Mouse (Mus musculus) naive thymus-derived CD4-positive, alpha-beta T cell, adult 2 months (primary cell): ENCODE results near the gene Eif3l.

Source experiments
- DNase-seq: peaks from one replicate; pipeline ENCODE4 v3.0.0-alpha.2; 2011; ENCODE audit warnings: low read depth

Gene Eif3l

DNA sequence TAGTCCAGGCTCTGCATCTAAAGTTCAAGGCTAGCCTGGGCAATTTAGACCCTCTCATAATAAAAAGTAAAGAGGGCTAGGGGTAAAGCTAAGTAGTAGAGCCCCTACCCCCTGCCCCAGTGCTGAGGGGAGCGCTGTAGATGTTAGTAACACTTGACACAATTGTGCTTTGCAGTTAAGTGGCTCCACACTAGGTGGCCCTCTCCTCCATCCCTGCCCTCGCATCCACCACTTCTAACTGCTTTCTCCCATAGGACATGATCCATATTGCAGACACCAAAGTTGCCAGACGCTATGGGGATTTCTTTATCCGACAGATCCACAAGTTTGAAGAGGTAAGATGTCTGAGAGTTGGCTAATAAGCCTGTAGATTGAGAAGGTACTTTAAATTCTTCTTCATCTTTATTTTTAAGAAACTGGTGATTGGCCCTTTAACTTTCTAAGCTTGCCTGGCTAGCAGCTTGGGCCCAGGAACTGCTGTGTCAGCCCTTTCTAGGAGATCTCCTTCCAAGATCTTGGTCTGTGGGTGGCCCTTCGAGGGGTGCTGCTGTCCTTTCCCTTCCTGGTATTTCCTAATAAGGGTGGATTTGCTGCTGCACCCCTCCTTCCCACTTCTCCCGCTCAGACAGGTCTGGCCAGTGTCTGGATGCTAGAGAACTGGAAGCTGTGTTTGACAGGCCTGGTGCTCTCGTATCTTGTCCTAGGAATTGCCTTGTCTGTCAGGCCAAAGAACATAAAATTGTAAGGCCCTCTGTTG is 18.3 kb downstream of the Eif3l start:
- no peak for DNase-seq

DNA sequence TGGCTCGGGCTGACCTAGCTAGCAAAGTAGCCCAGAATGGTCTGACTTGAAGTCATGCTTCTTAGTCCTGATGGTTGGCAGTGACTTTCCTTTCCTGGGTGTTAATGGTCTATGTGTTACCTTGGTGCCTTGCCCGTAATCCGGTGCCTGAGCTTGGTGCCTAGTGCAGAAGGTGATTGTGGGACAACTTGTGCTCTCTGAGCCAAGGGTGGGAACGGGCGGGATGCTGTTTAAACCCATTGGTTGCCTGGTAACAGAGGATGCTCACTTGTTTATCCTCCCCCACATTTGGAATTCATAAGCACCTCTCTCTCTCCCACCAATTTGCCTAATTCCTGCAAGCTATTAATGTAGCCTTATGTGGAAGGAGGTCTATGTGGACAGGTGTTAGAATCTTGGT is 20.5 kb downstream of the Eif3l start:
- no peak for DNase-seq

DNA sequence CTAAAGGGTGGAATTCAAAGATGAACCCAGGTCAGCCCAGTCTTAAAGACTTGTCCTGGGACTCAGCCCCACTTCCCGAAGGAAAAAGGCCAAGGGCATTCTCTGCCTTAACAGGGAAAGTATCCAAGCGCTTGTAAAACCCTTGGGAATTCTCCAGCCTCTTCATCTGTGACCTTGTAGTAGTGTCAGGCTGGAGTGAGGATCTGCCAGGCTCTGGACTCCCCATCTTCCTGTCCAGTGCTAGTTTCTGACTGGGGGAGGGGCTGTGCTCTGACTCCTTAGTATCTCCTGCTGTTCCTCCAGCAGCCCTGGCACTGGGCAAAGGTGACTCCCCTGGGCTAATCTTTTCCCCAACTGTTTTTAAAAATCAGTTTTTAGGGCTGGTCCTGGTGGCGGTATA is 21.6 kb downstream of the Eif3l start:
- no peak for DNase-seq

DNA sequence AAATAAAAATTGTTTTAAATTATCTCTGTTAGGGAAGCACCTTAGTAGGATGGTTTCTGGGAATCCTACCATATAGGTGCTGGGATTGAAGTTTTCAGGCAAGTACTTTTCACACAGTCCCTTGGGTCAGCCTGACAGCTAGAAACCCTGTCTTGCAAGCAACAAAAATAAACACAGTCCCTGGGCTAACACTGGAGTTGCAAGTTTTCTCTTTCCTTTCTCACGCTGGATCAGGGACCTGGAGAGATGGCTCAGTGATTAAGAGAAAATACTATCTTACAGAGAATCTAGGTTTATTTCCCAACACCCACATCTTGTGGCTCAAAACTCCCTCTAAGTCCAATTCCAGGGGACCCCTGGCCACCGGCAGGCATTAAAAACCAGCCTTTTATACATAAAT is 22.2 kb downstream of the Eif3l start:
- DNase-seq = no peak

DNA sequence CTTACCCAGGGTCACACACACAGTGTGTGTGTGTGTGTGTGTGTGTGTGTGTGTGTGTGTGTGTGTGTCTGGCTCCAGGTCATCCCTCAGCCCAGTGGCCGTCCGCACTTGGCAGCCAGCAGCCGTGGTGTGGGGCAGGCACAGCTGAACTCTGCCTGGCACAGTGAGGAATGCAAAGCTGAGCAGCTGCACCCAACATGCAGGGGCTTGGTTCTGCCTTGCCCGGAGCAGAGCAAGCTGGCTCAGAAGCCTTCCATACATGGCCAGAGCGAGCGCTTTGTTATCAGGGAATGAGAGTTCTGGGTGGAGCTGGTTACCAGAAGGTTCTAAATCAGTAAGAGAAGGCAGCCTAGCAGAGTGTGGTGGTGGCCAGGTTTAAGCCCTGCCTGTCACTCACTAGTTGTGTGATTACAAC is 22.6 kb downstream of the Eif3l start:
- no peak for DNase-seq

DNA sequence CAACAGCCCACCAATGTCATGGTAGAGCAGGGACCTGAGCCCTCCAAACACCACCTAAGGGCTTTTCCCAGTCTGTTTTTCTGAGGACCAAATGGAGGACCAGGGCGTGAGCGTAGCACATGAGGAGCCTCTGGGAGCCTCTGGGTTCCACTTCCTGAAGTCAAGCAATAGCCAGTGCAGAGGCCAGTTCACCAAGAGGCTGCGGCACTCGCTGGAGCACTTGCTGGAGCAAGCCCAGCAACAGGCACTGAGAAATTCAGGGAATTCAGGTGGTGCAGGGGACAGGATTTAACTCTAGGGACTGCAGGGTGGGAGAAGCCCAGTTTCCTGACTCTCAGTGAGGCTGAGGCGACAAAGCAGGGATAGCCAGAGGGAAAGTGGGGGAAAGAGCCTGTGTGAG is 23.2 kb downstream of the Eif3l start:
- no peak for DNase-seq

DNA sequence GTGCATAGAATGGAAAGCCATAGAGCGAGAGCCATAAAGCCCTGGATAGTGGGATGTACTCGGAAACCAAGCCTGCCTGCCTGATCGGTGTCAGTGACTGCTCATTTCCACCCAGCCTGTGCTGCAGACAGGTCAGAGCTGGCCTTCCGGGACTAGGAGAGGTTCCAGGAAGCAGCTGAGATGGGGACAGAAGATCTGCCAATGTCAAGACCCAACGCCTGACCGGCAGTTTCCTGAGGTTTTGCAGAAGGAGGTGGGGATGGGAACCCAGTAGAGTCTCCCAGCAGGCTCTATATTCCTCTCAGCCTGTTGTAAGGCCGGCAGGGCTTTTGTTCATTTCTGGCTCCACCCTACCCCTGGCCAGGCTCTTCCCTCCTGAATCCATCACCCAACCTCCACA is 23.9 kb downstream of the Eif3l start:
- no peak for DNase-seq

DNA sequence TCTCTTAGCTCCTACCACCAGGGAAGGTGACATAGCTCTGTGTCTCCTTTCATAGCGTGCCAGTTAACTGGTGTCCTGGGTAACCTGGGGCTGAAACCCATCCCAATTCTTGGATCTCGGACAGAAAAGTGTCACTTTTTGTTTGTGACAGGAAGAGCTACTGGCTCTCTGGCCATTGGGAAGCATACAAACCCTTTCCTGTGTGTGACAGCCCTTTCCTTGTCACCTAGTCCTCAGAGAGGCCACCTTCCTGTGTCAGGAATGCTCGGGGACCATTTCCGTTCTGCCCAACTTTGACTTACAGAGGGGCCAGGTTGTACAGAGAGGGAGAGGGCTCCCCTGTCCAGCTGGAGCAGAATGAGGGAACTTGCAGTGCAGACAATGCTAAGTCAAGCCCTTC is 24.5 kb downstream of the Eif3l start:
- DNase-seq = no peak

DNA sequence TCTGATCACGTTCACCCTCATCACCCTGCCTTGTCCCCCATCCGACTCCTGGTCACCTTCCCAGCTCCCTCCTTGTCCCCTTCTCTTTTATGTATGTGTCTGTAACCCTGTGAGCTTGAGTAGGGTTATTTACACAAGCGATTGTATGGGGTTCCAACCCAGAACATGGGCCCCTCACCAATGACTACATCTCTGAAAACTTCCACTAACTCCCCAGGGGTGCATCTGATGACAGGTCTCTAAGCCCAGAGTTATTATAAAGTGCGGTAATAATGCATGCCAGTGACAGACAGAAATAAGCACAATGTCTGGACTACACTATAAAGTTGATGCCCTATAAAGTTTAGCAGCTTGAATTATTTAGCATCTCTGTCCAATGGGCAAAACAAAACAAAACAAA is 25.4 kb downstream of the Eif3l start:
- DNase-seq = no peak

DNA sequence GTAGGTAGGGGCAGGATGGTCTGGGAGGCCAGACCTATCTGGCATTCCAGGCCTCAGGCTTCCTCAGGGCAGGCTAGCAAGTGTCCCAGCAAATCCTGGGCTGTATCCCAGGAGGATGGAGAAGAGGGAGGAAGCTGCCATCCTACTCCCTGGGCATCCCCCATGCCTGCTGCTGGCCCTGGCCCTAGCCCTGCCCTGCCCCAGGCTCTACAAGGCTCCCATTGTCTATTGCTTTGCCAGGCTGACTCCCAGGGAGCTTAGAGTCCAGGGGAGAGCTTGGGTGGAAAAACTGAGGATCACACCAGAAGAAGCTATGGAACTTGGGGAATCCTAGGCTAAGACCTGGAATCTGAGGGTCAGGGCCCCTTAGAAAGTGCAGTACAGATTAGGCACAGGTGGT is 26.6 kb downstream of the Eif3l start:
- DNase-seq = no peak

DNA sequence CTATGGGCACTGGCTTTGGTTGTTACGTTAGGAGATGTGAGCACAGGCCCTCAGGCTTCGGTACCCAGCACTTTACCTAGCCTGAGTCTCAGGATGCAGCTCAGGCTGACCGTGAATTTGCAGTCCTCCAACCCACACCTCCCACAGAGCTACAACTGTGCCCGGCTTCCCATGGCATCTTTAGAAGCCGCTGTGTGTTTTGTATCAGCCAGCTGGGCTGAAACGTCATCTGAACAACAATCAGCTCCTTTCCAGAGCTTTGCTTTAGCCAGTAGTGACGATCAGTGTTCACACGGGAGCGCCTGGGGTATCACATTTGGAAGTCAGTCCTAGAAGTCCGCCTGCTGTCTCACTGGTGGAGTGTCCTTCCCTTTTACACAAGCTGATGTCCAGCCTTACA is 28.3 kb downstream of the Eif3l start:
- no peak for DNase-seq

DNA sequence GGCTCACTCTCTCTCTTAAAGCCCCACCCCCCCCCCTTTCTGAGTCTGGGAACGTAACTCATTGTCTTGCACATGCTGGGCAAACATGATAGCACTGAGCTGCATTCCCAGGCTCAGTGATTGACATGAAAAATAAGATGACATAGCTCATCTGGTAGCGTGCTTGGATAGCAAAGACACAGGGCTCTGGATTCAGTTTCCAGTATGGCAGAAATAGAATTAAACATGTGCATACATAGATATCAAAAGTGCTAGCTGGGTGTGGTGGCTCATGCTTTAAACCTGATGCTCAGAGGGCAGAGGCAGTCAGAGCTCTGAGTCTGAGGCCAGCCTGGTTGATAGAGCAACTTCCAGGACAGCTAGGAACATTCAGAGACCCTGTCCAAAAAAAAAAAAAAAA is 30.8 kb downstream of the Eif3l start:
- DNase-seq = no peak

DNA sequence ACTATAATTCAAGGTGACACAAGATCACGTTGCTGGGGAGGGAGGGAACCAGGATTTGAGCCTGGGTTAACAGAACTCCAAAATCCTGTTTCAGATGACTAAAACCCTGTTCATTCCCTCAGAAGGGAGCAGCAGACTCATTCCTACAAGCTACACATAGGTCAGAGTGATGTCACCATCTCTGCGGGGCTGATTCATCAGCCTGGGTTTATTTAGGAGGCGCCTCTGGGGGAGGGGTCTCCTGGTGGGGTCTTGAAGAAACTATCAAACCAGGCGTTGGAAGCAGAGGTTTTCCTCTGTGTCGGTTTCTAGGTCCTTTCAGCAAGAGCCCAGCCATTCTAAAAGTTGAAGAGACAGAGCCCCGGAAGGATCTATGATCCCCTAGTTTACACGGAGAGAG is 33.0 kb downstream of the Eif3l start:
- no peak for DNase-seq

DNA sequence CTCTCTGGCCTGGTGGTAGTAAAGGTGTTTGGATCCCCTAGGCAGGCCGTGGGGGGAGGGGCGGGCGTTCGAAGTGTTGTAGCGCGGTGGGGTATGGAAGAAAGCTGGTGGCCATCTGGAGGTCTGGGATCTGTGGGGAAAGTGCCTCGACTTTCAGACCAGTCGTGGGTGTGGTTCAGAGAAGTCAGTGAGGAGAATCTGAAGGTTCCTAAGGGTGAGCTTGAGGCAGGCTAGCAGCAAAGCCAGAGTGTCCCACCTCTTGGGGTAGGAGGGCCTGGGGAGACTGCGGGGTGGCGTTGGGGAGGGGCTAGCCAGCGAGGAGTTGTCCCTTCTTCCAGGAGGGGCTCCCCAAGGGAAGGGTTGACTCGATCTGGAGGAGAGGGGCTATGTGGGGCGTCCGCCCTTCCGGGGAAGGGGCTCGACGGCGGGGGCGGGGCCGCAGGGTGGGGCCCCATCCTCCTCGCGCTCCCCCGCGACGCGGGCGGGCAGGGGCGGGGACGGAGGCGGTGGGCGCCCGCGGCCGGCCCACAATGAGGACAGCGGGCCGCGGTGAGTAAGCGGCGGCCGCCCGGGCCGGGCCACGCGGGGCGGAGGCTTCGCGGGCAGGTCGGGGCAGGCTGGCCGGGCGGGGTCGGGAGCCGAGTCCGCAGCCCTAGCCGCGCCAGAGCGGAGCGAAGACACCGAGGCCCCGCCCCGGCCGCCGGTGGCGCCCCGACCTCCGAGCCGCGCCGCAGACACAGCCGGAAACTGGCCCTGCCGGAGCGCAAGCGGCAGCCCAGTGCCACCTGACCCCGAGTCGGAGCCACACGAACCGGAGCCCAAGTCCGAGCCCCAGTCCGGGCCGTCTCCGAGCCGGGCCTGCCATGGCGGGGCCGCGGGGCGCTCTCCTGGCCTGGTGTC is 33.7 kb downstream of the Eif3l start, which contains the start of gene Micall1:
Micall1 (plus strand) TSS at position 478 of the 900 bp plus-strand sequence.
- DNase-seq = peak; percentile 73

DNA sequence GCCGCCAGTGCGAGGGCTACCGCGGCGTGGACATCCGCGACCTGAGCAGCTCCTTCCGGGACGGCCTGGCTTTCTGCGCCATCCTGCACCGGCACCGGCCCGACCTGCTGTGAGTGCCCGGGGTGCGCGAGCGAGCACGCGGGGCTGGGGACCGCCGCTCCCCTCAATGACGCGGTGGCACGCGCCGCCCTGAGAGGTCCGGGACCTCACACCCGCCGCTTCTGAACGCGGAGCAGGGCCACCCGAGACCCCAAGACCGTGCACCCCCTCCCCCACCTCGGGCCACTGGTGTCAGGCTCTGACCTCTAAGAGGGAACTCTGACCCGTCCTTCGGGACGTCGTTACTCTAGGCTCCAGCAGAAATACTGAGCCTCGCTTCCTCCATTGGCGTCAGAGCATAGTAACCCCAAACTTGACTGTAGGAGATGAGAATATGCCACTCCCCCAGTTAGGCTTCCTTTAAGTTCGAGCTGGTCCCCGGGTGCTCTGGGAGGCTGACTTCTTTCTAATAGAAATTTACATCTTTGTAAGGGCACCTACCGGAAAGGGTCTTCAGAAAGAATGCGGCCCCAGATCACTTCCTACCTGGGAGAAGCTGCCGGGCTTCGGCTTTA is 34.4 kb downstream of the Eif3l start:
- peak; percentile 67 for DNase-seq

DNA sequence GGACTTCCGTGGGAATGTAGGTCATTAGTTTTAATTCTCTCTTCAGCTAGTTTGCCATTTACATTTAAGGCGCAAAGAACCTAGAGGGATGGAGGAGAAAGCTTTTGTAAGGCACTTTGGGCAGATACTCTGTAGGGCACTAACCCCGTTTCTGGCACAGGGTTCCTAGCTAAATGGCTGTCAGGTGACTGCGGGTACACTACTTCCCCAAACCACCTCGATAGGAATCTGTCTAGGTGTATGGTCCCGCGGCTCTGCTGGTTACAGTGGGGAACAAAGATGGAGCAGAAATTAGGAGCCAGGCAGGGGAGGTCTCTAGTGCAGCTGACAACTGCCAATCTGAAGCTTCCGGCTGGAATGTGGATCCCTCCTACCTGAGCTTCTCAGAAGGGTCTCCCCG is 35.1 kb downstream of the Eif3l start:
- no peak for DNase-seq

DNA sequence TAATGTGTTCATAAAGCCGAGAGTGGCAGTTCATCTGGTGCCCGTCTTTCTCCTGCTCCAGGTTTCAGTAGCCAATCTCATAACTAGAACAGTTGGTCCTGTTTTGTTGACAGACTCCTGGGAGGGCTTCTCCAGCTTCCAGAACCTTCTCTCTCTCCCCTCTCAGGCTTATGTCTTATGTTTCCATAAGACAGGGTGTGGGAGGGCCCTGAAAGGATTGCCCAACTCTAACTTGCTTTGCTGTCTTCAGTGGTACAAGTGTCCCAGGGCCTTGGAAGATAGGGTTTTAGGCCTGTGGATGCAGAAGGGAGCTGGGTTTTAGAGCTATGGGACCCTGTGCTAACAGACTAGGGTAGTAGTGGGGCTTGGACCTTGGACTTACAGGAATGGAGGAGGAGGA is 35.5 kb downstream of the Eif3l start:
- no peak for DNase-seq

DNA sequence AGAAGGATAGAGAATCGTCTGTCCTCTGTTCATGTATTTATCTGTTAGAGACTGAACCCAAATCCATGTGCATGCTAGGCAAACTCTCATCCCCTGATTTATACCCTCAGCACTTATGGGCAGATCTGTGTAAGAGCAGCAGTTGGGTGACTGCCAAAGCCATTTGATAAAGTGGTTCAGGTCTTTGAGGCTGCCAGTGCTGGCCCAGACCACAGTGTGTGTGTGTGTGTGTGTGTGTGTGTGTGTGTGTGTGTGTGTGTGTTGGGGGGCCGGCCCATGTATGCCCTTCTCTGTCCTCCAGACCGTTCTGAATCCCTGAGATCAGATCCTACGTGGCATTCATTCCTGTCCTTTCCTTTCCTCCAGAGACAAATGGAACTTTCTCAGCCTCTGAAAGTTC is 36.8 kb downstream of the Eif3l start:
- no peak for DNase-seq

DNA sequence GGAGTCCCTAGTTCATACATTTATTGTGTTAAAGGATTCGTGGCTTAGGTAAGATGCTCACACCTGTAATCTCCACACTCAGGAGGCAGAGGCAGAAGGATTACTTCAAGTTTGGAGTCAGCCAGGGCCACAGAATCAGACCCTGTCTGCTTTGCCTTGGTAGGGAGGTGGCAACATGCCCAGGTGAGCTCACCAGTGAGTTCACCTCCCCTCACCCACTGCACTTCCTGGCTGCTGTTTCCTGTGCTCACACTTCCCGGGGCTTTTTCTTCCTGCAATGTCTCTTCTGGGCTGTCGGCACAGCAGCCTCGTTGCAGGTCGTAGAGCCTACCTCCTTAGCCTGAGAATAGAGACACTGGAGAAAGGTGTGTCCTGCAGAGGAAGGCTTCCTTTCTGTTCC is 40.3 kb downstream of the Eif3l start:
- DNase-seq = peak; percentile 69

DNA sequence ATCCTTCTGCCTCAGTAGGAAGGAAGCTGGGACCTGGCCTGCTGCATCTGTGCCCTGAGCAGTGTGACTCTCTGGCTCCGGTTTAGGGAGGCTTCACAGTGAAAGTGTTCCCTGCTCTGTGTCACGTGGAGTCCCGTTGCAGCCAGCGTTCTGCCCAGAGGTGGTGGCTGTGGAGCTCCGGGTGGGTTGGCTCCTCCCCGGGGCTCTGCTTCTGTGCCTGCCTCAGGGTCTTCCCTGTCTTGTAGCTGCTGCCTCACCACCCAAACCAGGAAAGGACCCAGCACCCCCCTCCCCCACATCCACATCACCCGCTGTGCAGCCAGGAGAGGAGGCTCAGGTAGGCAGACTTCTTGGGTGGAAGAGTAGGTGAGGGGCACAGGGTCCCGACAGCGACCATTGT is 44.5 kb downstream of the Eif3l start:
- no peak for DNase-seq

DNA sequence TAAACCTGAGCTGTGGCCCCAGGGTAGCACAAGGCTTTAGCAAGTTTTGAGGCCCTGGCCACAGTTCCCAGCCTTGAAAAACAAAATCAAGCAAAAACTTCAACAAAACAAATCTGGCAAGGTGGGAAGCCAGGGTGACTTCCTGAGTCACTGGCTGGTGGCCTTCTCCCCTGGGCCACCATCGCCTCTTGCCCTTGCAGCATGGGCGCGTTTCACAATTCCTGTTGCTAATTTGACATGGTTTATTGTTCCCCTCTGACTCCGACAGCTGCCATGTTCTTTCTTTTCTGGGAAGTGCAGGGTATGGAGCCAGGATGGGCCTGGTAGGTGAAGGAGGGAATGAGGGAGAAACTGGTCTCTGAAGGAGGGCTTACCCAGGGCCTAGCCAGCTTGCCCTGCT is 47.1 kb downstream of the Eif3l start:
- no peak for DNase-seq

DNA sequence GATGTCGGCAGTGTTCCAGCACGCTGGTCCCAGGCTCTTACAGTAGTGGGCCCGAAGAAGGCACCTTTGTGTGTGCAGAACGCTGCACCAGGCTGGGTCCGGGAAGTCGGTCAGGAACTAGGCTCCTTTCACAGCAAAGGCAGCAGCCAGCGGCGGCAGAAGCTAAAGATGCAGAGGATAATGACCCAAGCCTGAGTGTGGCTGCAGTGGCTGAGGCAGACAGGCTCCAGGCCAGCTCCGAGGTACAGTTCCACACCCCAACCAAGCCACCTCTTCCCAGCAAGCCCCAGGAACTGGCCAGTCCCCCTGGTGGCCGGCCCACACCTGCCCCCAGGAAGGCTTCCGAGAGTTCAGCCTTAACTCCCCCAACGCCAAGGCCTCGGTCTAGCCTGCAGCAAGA is 47.6 kb downstream of the Eif3l start:
- no peak for DNase-seq

DNA sequence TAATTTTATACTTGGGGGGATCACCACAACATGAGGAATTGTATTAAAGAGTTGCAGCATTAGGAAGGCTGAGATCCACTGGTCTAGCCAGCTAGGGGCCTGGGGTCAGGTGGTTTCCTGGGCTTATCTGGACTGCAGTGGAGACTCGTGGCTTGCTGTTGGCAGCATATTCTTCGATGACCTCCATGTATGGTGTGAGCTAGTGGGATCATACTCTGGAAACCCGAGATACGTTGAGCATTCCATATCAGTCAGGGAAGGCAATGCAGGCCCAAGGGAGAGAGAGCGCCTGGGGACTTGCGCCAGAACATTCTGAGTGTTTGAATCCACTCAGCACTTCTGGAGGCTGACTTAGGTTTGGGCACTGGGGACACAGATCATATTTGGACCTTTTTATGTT is 48.8 kb downstream of the Eif3l start:
- no peak for DNase-seq
